Mouse (Mus musculus): Measurements from ENCODE around the gene Senp1.
A peak's percentile ranks its signal among the peaks of the same experiment; 100 is the strongest.

Gene Senp1

DNA sequence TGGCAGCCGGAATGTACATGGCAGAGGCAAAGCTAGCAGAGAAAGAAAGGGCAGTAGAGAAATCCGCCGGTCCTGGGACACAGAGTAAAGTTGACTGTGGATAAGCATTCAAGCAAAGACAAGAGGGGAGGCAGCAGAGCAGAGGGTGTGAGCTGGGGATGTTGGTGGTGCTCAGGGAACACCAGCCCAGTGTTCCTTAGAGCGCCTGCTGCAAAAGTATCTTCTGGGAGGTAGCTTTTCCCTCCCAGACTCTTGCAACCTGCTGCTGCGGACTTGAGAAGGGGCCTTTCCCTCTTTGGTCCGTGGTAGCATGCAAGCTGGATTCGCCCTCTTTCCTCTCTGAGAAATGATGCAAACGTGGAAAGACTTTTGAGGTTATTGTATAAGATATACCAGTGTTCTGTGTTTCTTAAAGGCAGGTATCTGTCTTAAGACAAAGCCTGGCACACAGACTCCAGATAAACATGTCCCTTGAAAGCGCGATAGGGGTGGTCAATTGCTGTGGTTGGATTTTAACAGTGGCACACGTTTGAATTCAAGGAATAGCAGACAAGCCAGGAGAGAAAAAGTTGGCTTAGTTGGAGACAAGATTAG lies 14.3 kb upstream of the Senp1 start:
- no peak for DNase-seq (ENCODE audit: low read depth, low spot score)

DNA sequence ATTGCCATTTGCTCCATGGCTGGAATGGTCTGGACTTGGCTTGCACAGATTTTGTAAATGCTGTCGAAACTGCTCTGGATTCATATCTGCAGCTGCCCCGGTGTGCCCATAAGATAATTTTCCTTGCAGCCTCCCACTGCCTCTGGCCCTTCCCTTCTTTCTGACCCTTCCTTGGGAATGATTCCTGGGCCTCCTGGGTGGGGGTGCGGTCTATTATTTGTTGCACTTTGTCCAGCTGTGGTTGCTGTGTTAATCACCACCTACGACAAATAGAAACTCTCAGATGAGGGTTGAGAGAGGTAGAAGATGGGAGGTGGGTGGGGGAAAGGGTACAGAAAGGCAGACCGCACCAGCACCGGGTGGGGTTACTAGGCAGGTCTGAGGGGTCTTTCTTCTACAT lies 13.7 kb upstream of the Senp1 start:
- no peak for DNase-seq (ENCODE audit: low read depth, low spot score)

DNA sequence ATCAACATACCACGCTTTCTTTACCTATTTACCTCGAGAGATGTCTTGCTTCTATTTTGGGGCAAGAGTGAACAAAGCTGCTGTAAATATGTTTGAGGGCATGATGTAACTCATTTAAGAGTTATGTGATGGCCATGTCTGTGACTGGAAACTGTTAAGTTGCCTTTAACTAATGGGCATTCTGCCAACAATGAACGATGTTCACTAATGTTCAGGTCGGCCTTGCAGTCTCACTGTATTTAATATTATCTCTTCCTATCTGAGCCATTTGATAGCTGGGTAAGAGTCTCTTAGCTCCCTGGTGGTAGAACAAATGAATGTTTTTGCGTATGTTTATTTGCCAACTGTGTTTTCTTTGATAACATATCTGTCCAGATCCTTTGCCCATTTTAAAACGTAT lies 13.0 kb upstream of the Senp1 start:
- DNase-seq (ENCODE audit: low read depth, low spot score), result no peak

DNA sequence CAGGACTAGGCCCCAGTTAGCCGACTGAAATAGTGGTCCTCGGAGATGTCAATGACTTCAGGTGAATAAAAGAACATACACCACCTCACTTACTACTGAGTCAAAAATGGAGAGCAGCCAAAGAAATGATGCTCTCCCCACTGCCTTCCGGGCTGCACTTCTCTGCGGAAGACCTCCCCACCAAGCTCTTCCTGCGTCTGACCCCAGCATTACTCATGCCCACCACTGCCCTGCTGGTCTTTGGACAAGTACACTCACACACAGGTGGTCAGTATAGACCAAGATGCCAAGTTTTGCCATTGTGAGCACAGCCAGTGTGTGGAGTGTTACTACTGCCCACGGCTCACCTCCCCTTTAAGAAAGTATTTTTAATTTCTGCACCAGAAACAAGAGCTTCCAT lies 8.9 kb upstream of the Senp1 start:
- no peak for DNase-seq (ENCODE audit: low read depth, low spot score)

DNA sequence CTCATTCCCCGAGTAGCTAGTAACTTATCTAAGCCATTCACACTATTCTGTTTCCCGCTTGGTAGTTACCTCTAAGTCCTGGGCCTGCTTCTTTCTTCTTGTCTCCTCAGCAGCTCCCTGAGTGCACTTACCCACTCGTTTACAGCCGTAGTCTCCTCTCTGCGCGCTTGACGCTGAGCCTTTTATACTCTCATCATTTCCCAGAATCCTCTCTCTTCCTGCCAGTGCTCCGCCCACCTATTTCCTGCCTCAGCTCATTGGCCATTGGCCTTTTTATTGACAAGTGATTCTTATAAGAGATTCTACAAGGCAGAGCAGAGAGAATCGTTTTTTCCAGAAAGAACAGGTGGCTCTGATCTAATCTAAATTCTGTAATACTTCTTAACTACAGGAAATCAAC lies 5.0 kb upstream of the Senp1 start:
- peak; percentile 41 for DNase-seq (ENCODE audit: low read depth, low spot score)

DNA sequence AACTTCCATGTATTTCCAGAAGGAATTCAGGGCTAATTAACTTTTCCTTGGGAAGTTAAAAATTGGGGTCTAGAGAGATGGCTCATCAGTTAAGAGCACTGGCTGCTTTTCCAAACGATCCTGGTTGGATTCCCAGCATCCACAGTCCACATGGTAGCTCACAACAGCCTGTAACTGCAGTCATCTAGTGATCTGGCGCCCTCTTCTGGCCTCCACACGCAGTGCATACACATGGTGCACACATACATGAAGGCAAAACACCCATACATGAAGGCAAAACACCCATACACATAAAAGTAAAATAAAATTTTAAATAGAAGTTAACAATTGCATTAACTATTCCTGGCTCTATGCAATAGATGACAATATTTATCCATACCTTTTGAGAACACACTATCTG lies 3.4 kb upstream of the Senp1 start:
- peak; percentile 59 for DNase-seq (ENCODE audit: low read depth, low spot score)

DNA sequence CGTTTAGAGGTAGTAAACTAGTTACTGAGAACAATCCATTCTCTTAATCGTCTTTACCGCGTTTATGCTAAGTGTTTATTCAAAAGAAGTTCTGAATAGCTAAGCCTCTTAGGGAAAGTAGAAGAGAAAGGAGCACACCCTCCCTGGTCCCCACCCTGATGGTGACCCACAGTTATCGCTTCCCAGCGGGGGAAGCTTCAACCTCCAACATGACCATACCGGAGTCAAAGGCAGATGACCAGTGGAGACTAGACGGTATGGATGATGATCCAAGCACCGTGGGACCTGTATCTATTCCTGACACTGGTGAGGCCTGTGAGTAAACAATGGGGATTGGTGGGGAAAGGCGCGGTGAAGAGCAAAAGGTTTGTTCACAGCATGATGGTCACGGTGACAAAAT lies 1.4 kb upstream of the Senp1 start:
- no peak for DNase-seq (ENCODE audit: low read depth, low spot score)

DNA sequence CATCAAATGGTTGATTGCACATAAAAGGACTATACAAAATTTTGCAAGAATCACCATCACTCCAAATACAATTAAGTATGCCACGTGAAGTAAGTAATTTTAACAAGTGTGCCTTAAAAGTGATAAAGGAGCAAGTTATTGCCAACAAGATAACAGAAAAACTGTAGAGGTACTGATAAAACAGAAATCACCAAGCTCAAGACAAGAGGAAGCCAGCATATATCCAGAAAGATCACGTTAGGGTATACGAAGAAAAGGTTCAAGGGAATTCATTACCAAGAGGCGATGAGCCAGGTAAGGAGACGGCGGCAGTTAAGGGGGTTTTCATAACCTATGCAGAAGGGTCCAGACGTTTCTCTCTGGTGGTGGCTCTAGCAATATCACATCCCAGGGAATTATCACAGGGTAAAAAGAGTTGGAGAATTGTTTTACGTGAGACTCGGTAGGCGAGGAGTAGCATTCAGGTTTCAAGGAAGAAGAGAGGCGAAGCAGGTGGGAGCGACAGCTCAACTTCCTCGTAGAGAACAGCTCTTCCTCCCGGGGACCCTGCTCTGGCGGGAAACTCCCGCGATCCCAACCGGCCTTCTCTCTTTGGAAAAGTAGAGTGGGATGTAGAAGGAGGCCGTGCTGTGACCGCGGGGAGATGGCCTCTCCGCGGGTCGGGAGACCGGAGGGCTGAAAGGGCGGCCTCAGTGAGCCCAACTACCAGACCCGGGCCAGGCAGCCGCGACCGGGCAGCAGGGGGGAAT lies 998 bp downstream of the Senp1 start, which contains the start of gene Pfkm:
Pfkm (plus strand) TSS at position 218 of the 749 bp plus-strand sequence.
- no peak for DNase-seq (ENCODE audit: low read depth, low spot score)

DNA sequence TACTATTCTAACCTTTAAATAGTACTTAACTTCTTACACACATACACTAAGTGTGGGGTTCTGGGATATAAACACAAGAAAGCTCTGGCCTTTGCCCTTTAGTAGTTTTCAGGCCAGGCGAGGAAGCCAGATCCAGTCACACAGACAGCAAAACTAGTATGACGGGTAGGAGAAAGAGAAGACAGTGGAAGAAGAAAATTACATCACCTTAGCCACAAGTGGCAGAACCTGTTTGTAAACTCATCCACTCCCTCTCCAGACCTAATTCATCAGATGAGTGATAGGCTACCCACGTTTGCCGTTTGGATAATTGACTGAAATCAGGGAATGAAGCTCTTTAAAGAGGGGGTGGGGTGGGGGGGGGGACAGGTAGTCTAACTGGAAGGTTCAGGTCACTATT lies 1.7 kb downstream of the Senp1 start:
- DNase-seq (ENCODE audit: low read depth, low spot score), result no peak

DNA sequence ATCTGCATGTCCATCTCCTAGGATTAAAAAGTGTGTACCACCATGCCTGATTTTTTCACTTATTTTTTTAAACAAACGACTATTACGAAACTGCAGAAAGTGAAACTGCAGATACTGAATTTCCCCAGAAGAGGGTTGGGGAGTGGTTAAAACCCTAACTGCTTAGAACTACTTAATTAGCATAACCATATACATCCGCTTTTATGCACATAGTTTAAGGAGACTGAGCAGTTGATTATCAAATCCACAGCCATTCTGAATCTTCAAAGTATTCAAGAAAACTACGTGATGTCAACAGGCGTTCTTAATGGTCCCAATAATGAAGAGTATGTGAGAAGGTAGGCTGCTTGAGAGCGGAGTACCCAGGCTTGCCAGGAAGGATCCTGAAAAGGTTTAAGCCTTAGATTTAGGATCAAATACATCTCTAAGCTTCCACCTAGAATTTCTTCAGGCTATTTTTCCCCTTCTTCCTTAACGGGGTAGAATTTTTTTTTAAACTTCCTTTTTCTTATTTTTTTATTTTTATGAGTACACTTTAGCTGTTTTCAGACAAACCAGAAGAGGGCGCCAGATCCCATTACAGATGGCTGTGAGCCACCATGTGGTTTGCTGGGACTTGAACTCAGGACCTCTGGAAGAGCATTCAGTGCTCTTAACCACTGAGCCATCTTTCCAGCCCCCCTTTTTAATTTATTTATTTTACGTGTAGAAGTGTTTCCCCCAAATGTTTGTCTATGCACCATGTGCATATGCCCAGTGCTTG lies 3.9 kb downstream of the Senp1 start:
- peak; percentile 83 for DNase-seq (ENCODE audit: low read depth, low spot score)

DNA sequence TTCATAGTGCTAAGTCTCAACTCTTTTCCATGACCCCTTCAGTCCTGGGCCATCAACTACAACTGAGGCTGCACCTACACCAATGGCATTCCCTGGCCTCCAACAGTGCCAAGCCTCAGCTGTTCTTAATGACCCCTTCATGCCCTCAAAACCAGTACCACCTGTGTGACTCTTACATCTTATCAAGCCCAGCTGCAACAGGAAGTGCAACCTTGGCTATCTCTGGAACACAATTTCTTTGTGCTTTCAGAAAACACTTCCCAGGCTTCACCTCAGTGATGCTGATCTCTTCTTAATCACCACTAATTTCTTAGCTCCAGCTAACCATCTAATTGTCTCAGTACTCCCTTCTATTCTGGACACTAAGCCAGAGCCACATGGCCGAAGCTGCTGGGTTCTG lies 4.7 kb downstream of the Senp1 start:
- peak; percentile 22 for DNase-seq (ENCODE audit: low read depth, low spot score)

DNA sequence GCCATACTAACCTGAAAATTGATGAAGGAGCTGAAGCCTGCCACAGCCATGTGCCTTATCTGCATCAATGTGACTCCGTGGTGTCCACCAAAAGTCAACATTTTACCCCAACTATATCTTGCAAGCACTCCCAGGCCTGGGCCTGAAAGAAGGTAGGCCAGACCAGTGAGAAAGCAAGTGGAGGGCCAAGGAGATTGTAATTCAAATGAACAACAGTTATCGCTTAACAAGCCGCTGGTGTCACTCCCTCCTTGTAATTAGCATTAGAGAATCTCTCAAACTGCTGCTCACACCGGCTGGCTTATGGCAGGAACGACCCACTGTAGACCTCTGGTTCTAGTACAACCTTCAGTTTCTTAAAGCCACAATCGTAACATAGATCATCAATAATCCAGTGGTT lies 16.6 kb downstream of the Senp1 start:
- no peak for DNase-seq (ENCODE audit: low read depth, low spot score)

DNA sequence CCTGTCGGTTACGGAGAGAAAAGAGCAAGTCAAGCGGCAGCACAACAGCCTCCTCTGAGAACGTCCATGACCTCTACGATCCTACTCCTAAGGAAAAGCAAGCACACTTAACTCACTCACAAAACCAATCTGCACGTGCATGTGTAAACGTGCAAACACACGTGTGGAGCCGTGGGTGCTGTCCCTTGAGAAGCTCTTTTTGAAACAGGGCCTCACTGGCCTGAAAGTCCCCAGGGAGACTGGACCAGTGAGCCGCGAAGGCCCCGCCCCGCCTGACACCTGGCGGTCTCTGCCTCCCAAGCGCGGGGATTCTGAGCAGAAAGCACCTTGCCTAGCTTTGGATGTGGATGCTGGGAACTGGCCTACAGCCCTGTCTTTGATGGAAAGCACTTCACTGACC lies 18.5 kb downstream of the Senp1 start:
- DNase-seq (ENCODE audit: low read depth, low spot score), result no peak

DNA sequence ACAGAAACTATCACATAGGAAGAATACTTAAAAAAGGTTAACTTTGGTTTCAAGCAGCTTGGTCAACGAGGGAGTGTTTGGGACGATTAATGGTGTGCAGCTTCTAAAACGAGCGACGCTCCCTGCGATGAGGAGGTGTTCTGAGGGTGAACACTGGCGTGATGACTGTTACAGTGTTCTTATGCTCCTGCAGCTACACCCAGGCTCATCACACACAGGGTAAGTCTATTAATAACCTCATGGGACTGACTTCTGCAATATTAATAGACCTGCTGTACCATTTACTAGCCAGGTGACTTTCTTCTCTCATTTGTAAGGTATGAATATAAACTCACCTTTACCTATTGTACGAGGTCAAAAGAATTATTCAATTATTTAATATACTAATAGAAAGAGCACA lies 19.0 kb downstream of the Senp1 start:
- no peak for DNase-seq (ENCODE audit: low read depth, low spot score)

DNA sequence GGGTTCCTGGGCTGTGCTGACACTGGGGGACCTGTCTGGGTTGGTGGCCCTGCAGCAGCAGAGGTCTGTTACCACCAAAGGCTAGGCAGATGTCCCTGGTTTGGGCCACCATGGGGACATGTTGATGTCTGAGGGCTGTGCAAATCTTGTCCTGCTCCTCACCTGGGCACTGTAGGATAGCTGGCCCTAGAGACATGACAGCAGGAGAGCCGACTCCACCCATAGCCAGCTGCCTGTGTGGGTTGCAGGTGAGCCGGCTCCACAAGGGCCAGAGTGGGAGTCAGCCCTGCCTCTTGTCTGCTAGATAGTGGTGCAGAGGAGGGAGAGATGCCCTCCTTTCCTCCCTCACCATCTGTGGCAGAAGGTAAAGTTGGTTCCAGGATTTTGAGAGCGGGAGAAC lies 23.2 kb downstream of the Senp1 start:
- DNase-seq (ENCODE audit: low read depth, low spot score), result no peak

DNA sequence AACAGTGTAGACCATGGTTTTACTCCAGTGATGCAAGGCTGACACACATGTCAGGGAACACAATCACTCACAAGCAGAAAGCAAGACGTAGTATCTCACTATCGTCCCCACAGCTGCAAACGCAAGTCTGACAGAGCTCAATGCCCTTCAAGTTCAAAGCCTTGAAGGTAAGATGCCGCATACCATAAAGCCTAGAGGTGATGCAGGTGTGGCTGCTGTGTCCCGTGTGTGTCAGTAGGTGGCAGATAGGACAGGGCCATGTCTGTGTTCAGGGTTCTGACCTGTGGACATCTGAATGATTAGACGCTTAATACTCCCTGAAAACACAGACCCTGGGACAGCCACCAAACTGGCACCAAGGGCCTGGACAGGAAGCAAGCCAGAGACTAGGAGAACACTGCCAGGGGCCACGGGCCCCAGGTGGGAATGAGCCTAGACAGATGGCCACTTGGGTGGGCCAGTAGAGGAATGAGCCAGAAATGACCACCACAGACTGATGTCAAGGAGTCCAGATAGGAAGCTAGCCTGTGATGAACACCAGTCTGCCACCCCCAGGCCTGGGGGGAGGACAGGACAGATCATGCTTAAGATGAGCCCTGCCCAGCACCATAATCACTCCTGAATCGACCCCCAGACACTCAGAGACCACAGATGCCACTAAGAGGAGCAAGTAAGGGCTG lies 23.8 kb downstream of the Senp1 start:
- peak; percentile 25 for DNase-seq (ENCODE audit: low read depth, low spot score)

DNA sequence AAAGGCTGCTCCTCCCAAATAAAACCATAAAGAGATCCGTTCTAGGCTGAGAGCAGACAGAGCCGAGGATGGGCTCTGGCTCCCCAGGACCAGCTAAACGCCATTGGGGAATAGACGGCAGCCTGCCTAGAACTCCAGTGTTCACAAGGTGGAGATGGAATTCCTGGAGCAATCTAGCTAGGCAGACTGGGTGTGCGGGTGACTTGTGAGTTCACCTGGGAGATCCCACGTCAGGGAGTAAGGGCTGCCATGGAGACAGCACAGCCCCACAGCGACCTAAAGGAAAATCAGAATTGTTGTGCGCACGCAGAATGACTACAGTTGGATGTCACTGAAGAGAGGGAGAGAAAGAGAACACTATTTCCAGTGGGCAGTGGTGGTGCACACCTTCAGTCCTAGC lies 25.0 kb downstream of the Senp1 start:
- no peak for DNase-seq (ENCODE audit: low read depth, low spot score)

DNA sequence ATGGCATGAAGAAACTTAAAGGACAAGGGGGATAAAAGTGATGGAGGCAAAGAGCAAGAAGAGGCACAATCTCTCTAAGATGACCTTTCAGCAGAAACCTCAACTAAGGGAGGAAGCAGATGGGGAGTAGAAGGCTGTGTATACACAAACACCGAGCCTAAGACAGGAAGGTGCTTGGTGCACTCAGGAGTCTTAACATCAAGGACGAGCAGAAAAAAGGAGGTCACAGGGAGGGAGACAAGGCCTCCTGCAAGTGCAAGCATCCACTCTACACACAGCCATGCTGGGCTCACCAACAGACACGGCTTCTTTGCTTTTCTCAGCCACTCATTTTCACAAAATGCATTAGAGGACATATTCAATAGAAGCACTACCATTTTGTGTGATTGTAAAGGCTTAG lies 26.1 kb downstream of the Senp1 start:
- DNase-seq (ENCODE audit: low read depth, low spot score), result peak; percentile 48

DNA sequence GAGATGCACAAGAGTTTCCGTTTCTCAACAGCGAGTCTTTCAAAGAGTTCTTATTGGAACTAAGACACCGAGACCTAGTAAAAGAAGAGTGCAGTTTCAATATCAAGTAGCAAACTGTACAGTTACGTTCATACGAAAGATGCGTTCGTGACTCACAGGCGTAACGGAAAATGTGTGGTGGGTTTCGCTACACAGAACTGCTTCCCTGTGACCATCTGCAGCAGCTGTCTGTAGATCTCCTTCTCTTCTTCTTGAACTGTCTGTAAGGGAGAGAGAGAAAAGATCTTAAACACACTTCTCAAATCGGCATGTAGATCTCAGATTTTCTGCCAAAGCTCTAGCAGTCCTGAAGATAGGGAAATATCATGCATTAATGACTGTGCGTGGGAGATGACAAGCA lies 26.9 kb downstream of the Senp1 start:
- DNase-seq (ENCODE audit: low read depth, low spot score), result peak; percentile 74

DNA sequence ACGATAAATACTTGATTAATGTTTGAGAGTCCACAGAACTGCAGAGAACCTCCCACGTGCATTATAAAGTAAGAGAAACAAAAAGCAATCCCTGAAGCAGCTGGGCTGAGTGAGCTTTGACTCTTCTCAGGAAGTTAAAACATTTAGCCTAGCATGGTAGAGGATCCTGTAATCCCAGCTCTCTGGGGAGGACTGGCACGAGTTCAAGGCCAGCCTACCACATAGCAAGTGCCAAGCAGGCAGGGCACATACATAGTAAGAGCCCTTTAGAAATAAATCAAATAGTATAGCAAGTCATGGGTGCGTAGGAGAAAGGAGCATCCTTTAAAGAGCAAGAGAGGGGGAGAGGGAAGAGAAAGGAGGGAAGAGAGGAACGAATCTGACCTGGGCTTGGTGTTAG lies 27.7 kb downstream of the Senp1 start:
- no peak for DNase-seq (ENCODE audit: low read depth, low spot score)

DNA sequence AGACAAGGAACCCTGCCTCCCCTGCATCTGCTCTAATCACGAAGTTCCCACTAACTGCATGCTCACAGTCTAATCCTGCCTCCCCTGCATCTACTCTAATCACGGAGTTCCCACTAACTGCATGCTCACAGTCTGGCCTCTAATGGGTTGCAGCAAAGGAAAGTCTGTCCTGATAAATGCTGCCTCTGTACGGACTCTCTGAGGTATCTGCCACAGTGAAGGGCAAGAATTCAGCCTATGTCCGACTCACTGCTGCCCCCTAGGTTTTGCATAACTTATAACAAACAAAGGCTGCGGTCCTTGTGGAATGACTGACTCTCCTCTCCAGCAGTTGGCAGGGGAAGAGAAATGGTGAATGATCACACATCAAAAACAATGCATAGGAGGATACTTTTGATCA lies 38.3 kb downstream of the Senp1 start:
- DNase-seq (ENCODE audit: low read depth, low spot score), result peak; percentile 61

DNA sequence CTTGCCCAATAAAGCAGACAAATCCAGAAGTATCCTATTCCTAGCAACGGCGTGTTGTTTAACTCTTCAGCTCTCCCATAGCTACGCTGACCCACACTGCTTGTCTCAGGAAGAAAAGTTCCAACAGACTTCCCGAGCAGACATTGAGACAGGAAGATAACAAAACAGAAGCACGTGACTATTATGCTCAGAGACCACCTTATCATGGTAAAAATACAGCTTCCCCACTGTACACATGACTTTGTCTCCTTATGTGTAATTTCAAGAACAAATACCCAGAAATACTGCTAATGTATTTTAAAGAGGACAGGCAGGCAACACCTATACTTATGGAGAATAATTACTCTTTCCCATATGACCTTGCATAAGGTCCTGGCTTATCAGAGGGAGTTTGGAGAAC lies 41.9 kb downstream of the Senp1 start:
- DNase-seq (ENCODE audit: low read depth, low spot score), result no peak
